Mouse (Mus musculus) mesoderm, embryonic 11.5 days (tissue): ENCODE measurements around the gene Romo1.
"Not testable (repeated sequence)": the region's sequence is repeated elsewhere in the genome, so short reads cannot be mapped to it uniquely, and the experiment has no call there.

Source experiments
- DNase-seq: peaks from one replicate; pipeline ENCODE4 v3.0.0-alpha.2; 2012; ENCODE audit warnings: low read depth, low spot score

Gene Romo1

GRCm38 (mm10) chr2:156179796-156180093 is 35.9 kb downstream of the Romo1 start:
- no peak for DNase-seq

GRCm38 (mm10) chr2:156180094-156180821 is 36.4 kb downstream of the Romo1 start, which contains the start of gene Rbm39:
TSS of gene Rbm39 (minus strand) at chr2:156180238.
- peak; percentile 100 for DNase-seq

DNA sequence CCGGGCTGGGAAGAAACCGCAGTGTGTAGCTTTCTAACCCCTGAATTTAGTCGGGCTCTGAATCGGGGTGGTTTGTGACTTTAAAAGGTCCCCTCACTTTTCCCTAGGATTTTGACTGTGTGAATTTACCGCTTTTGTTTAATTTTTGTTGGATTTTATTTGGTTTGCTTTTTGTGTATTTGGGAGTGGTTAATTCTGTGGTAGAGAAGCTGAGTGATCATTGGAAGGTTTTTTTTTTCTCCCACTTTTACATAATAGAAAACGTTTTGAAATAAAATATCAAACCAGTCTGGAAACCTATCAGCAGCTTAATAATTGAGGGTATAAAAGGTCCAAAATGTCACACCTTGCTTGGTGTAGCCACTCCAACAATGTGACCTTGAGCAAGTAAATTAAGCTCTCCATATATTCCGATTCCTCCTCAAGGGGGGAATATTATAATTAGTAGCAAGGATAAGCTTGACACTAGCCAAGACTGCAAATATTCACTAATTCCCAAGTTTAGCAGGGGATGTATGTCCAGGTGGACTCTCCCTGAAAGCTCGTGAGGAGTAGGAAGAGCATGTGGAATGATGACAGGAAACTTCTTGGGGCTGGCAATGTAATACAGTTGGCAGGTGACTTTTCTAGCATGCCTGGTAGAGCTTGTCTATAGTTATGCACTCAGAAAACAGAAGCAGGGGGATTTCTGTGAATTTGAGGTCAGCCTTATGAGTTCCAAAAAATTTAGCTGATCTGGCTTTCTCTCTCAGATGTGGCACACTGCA is 37.2 kb downstream of the Romo1 start:
- DNase-seq: no peak

GRCm38 (mm10) chr2:156181592-156181991 is 37.8 kb downstream of the Romo1 start:
- DNase-seq: no peak

- not testable (repeated sequence) for DNase-seq
Measured at GRCm38 (mm10) chr2:156189241-156189640, 45.4 kb downstream of the Romo1 start.

- no peak for DNase-seq
Measured at GRCm38 (mm10) chr2:156190004-156190896, 46.4 kb downstream of the Romo1 start.

DNA sequence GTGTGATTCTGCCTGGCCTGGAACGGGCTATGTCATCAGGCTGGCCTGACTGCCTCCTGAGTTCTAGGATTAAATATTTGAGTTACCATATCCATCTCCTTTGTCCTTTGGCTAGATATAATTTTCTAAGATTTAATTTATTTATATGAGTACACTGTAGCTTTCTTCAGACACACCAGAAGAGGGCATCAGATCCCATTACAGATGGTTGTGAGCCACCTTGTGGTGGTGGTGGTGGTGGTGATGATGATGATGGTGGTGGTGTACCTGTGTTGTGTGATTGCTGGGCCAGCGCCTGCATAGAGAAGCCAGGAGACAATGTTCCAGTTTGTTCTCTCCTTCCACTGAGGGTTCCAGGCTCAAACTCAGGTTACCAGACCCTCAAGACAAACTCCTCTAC is 47.7 kb downstream of the Romo1 start:
- no peak for DNase-seq

GRCm38 (mm10) chr2:156192068-156192467 is 48.2 kb downstream of the Romo1 start:
- DNase-seq: no peak

GRCm38 (mm10) chr2:156193066-156193862 is 49.4 kb downstream of the Romo1 start:
- DNase-seq: no peak

DNA sequence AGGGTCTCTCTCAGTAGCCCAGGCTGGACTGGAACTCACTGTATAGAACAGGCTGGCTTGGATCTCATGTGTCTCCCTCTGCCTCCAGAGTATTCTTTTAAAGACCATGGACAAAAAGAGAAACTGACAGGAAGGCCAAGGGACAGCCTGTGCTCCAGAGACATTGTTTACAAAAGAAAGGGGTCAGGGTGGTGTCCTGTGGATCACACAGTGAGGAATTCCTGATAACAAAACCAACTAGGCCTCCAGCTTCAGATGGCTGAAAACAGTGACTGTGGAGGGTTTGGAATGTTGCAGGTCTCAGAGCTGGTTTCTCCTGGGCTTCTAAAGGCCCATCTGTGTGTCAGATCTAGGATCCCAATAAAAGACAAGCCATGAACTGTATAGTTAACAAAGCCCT is 50.7 kb downstream of the Romo1 start:
- no peak for DNase-seq
